Mouse (Mus musculus) fibroblast of lung, adult 2 months (primary cell): ENCODE measurements around the gene Cyp1a2.

Source experiments
- DNase-seq: peaks from one replicate; pipeline ENCODE4 v3.0.0-alpha.2; 2011; ENCODE audit warnings: low read depth

Gene Cyp1a2

GRCm38 (mm10) chr9:57646551-57647103, 36.9 kb downstream of the Cyp1a2 start:
- no peak for DNase-seq

GRCm38 (mm10) chr9:57644944-57645893, 38.3 kb downstream of the Cyp1a2 start:
- peak; percentile 74 for DNase-seq

GRCm38 (mm10) chr9:57644442-57644943, 39.0 kb downstream of the Cyp1a2 start:
- DNase-seq: no peak

DNA sequence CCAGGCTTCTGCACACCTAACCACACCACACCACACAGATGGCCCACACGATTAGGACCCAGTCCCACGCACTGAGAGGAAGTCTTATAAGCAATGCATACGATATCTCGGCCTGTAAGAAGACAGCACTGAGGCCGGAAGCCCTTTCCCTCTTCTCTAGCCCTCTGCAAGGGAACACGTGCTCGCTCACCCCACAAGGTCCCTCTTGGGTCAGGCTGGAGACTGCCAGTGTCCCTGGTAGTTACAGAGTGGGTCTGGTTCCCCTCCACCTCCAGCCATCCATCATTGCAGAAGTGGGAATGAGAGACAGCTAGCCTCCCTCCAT, 39.7 kb downstream of the Cyp1a2 start:
- no peak for DNase-seq

DNA sequence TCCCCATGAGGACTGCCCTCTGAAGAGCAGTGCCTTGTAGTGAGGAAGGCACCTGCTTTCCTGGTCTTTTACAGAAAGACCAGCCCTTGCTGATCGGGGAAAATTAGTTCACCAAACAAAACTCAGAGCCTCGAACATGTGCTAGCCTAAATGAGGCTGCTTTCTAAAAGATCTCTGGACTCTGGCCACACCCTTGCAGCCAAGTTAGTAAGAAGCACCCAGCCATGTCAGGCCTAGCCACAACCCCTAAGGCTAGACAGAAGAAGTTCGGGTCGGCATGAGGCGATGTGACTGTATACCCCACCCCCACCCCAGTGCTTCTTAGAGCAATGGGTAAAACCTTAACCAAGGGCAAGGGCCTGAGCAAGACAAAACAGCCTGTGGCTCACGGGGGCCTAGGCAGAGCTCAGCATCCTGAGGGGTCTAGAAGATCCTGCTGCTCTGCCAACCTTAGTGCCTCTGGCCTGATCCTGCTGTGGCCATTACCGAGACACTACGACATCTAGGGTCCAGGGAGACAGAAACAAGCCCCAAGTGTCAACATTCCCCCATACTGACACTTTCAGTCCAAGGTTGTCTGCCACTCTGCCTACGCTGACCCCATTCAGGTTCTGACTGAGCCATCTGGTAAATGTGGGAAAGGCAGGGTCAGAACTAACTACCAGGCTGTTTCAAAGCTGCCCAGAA, 40.2 kb downstream of the Cyp1a2 start:
- no peak for DNase-seq

DNA sequence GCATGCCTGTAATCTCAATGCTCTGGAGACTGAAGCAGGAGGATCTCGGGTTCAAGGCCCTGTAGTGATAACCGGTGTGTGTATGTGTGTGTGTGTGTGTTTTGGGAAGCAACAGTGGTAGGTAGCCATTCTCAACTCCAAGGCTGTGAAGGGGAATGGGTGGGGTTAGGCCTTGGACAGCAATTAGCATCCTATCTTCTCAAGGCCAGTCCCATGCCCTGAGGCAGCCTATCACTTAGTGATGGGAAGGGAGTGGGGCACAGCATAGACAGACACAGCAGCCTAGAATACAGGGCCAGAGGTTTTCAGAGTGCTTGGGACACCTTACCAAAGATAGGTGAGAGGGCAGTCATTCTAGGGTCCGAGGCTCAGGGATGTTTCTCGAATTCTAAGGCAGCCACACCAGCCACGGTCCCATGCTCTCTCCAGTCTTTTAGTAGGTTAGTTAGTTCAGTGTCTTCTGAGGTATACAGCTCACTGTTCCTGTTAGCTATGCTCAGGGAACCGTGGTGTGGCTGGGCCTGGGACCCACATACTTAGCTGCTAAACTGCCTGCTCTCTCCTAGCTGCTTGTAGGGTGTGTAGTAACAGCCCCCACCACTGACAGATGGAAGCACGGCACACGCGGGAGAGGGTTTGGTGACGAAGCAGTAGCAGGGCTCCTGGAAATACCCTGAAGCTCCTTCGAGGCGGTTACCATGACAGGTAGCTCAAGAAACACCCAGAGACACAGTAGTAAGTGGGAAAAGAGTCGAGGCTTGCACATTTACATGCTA, 41.5 kb downstream of the Cyp1a2 start:
- no peak for DNase-seq

DNA sequence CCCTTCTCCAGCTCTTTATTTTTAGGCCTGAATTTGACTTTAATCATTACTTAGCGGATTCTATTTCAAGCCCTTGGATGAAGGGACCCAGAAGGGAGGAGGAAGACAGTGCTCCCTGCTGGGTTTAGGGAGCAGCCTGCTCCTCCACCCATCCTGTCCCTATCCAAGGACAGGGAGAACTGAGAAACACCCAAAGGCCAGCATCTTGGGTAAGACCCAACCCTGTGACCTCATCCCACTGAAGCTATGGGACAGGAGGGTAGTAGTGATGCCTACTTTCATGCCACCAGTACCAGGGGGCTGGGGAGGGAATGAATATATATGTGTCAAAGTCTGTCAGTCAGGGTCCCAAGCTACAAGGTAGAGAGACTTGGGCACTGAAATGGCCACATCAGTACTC, 42.5 kb downstream of the Cyp1a2 start:
- no peak for DNase-seq

- peak; percentile 54 for DNase-seq
Measured at GRCm38 (mm10) chr9:57640384-57640783, 43.1 kb downstream of the Cyp1a2 start.

DNA sequence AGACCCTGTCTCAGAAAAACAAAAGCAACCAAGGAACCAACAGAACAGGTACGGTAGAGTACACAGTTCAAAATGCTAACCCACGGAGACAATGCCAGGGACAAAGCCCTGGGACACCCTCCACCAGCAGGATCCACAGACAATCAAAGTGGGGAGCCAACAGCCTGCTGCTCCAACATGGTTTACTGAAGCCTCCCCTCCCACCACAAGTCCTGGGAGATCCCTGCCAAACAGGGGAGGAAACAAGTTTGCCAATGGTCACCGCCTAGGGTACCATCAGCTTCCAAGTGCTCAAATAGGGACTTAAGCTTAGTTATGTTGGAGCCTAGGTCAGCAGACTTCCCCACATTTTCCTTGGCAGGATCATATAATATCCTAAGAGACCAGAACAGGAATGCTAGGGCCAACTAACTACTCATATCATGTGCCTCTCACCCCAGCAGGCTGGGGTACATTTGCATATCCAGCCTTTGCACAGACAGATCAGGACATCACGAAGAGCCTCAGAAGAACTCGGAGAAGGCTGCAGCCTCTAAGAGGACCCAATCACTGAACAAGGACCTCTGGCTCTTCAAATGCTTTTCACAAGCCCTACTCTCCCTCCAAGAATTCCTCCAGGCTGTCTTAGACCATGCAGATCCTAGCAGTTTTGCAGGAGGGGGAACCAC, 43.7 kb downstream of the Cyp1a2 start:
- DNase-seq: no peak

- no peak for DNase-seq
Measured at GRCm38 (mm10) chr9:57638651-57639459, 44.6 kb downstream of the Cyp1a2 start.

GRCm38 (mm10) chr9:57637741-57638322, 45.7 kb downstream of the Cyp1a2 start:
- peak; percentile 55 for DNase-seq

- peak; percentile 59 for DNase-seq
Measured at GRCm38 (mm10) chr9:57637272-57637671, 46.2 kb downstream of the Cyp1a2 start.

- no peak for DNase-seq
Measured at GRCm38 (mm10) chr9:57633481-57634024, 50.0 kb downstream of the Cyp1a2 start.

GRCm38 (mm10) chr9:57629118-57629874, 54.2 kb downstream of the Cyp1a2 start:
- DNase-seq: no peak

DNA sequence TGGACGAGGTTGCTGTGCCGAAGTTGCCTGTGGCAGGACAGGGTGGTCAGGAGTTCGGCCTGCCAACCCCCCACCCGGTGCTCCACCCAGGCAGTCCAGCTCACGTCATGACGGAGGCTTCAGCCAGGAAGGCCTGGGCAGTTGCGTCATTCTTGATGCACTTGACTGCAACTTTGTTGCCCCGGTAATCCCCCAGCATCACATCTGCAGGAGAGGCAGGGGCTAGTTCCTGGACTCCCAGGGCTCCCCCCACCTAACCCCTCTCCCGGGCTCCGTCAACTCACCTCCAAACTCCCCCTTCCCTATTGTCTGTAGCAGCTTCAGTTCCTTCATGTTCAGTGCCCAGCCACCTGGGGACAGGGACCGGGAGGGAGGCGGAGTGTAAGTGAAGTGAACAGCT, 54.8 kb downstream of the Cyp1a2 start:
- no peak for DNase-seq

GRCm38 (mm10) chr9:57627892-57628291, 55.6 kb downstream of the Cyp1a2 start:
- no peak for DNase-seq

DNA sequence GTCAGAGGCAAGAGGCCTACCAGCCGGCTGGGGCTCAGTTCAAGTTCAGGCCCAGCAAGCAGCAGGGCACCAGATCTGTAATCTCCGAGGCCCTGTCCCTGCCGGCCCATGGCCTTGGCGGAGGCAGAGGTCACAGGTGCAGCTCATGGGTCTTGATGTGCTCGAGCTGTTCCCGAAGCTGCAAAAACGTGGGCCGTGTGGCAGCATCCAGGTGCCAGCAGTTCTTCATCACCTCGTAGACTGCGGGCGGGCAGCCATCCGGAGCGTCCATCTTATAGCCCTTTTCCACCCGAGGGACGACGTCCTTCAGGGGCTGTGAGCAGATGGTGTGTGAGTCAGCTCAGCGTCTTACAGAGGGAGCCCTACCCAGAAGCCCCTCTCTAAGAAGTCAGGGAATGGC, 56.3 kb downstream of the Cyp1a2 start:
- no peak for DNase-seq
